Mouse (Mus musculus) adrenal gland, postnatal 4 days (tissue): ENCODE data around the gene Gli1. TPM values are rescaled to one million over a fixed set of nuclear protein-coding genes. Genes with fewer than 3 reads are reported as not detected.

ENCODE experiments used
- DNase-seq, 2 experiments: peaks; one replicate each; pipeline ENCODE4 v3.0.0; 2021 to 2022; ENCODE audit warnings: low spot score in 2 of 2, mixed read lengths in 2 of 2
- total RNA-seq, 2 experiments: library from RNA; stranded (reverse); gene quantifications; 2 replicates each; pipeline ENCODE4 v1.2.3; 2021

Gene Gli1
- total RNA-seq, 2 experiments from 2014 or later = 16.4 to 17.2 TPM

- DNase-seq = no peak
These were observed 48.1 kb downstream of the Gli1 start for GRCm38 (mm10) chr10:127293590-127294113.

DNA sequence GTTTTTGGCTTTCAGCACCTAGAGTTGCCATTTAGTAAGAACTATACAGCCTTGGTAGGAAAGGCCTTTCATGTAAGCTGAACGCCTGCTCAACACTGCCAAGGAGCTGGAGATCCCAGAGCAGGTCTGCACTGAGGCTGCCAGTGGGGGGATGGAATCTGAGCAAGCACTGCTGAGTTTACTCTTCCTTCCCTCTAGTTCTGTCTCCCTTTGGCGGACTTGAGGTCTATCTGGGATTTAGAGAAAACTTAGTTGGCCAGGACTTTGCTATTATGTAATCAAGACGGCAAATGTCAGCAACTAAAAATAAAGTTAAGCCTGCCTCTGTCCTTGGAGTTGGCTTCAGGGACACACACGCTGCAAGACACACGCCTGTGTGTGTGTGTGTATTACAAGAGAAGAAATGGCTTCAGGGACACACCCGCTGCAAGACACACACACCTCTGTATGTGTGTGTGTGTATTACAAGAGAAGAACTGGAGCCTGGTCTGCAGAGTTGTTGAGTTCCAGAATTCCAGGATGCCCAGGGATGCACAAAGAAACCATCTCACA, 48.7 kb downstream of the Gli1 start:
- no peak for DNase-seq

- DNase-seq = no peak
These were observed 49.7 kb downstream of the Gli1 start for GRCm38 (mm10) chr10:127291881-127292638.

GRCm38 (mm10) chr10:127290930-127291880, 50.6 kb downstream of the Gli1 start:
- no peak for DNase-seq

DNA sequence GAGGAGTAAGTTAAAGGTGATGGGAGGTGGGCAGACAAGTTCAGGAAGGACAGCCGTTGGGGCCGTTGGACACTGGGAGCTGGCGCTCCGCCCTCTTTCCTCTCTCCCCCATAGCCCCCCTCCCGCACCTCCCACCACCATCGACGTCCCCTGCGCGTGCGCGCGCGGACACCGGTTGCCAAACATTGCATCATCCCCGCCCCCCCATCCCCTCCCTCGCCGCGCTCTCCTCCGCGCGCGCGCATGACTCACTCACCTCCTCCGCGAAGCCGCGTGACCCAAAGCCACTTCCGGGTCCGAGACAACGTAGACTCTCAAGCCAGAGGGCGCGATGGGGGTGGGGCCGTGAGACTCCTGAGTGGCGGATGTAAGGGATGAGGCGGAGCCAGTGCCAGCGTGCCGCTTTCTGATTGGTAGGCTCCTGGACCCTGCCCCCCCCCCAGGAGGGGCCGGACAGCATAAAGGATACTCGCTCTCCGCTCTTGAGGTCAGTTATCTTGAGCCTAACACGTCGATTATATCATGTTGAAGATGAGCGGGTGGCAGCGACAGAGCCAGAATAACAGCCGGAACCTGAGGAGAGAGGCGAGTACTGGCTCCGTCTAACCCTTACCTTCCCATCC, 51.4 kb downstream of the Gli1 start:
- DNase-seq = peak; percentile 99 to 100

DNA sequence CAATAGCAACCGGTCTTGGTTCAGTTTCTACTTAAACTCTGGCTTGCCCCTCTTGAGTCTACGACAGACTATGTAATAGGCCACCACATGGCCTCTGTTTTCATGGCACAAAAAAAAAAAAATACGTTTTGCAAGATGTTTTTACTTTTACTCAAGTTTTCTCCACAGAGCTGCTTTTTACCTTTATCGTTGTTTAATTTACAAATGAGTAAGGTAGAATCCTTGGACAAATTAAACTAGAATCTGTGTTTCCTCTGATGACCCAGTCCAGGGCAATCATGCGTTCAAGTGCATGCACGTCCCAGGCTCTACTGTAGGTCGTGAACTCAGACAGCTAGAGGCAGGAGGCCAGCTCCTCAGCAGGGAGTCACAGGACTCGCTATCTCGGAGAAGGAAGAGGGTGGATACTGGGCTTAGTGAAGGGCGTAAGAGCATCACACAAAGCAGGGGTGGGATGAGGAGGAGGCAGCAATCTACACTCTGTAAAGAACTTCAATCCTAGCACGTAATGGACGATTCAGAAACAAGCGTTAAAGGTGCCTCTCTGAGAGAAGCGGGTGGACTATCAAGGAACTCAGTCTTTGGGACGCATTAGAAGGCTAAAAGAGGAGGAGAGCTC, 52.1 kb downstream of the Gli1 start:
- DNase-seq = no peak

DNA sequence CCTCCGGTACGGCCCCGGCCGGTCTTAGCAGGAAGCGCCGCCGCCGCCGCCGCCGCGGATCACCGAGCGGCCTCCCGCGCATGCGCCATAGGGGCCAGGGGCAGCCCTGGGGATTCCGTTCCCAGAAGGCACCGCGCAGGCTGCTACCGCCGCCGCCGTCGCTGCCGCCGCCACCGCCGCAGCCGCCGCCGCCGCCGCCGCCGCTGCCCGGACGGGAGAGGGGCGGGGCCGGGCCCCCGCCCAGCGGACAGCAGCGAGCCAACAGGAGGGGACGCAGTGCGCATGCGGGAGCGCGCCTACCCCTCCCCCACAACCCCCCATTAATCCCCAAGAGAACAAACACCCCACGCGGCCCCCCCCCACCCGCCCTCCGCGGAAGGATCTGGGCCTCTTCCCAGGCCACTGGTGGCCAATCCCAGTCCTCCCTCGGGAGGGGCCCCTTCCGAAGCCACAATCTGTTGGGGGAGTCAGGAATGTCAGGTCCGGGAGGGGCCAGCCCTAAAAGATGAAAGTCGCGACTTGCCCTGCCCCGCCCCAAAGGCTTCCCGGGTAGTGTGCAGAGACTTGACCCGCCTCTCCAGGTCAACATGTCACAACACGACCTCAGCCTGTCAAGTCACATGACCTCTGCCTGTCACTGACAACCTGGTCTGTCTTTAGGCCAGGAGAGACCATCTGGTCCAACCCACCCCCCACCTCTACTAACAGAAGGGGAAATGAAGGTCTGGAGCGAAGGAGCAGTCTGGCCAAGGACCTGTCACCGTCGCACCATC, 52.8 kb downstream of the Gli1 start, which contains the start of gene Mbd6:
Mbd6 (minus strand) TSS at position 219 of the 773 bp plus-strand sequence.
- peak; percentile 76 to 79 for DNase-seq

DNA sequence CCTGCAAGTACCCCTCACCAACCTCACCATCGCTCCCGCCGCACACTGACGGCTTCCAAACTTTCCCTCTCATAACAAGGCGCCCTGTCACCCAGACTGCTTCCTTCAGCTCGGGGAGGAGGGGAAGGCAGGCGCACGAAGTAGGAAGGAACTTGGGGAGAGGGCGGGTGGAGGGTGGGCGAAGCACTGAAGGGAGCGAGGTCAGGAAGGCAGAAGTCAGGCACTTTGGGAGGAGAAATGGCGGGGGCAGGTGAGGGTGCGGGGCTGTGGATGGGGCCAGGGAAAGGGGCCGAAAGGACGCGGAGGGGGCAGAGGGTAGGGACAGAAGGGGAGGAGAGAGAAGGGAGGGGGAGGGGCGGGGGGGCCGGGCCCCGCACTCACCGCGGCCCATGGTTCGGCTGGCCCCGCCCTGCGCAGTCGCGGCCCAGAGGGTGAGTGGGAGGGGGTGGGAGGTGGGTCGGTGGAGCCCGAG, 53.4 kb downstream of the Gli1 start:
- peak in 1 of 2 experiments; percentile 44 for DNase-seq

- DNase-seq = no peak
These were observed 53.9 kb downstream of the Gli1 start for GRCm38 (mm10) chr10:127287936-127288293.

- no peak for DNase-seq
These were observed 54.4 kb downstream of the Gli1 start for GRCm38 (mm10) chr10:127287271-127287935.

DNA sequence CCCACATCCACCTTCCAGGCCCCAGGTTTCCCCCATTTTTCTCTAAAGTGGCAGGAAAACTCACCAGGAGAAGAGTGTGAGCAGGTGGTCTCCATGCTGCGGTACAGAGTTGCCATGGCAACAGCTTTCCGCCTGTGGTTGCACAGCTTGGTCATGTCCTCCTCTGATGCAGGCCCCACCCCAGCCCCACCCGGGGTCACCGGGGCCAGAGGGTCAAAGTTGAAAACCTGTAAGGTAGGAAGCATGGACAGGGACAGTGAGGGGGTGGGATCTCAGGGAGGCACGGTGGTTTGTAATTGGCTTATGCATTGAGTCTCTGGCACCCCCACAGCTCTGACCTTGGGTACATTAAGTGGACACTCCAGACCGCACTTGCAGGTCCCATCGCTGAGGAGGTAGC, 55.0 kb downstream of the Gli1 start:
- no peak for DNase-seq

DNA sequence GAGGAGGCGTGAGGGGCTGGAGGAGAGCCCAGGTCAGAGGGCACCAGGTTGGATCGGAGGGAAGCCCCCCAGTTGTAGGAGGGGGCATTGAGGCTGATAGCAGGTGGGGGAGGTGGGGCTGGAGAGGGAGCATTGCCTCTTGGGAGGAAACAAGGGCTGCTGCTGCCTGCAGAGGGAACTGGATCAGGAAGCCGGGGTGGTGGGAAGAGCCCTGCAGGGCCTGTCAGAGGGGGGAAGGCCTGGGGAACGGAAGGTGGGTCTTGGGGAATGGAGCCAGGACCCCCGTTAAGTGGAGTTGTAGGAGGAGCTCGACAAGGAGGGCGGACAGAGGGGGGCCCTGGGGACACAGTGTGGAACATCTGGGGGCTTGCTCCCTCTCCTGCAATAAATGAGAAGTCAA, 55.6 kb downstream of the Gli1 start:
- no peak for DNase-seq

DNA sequence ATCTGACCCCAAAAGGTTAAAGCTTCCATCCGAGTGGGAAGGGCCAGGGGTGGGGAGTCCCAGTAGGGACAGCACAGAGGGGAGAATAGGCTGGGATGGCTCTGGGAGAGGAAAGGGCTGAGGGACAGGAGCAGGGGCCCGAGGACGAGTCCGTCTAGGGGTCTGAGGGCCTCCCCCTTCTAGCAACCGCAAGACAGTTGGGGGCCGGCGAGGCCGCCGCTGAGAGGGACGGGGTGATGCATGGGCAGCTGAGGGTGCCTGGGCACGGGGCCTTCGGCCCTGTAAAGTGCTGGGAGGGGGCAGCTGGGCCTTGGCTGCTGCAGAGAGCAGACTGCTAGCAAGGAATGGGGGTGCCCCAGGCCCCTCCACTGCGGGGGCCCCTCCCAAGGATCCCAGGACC, 56.1 kb downstream of the Gli1 start:
- DNase-seq = no peak

DNA sequence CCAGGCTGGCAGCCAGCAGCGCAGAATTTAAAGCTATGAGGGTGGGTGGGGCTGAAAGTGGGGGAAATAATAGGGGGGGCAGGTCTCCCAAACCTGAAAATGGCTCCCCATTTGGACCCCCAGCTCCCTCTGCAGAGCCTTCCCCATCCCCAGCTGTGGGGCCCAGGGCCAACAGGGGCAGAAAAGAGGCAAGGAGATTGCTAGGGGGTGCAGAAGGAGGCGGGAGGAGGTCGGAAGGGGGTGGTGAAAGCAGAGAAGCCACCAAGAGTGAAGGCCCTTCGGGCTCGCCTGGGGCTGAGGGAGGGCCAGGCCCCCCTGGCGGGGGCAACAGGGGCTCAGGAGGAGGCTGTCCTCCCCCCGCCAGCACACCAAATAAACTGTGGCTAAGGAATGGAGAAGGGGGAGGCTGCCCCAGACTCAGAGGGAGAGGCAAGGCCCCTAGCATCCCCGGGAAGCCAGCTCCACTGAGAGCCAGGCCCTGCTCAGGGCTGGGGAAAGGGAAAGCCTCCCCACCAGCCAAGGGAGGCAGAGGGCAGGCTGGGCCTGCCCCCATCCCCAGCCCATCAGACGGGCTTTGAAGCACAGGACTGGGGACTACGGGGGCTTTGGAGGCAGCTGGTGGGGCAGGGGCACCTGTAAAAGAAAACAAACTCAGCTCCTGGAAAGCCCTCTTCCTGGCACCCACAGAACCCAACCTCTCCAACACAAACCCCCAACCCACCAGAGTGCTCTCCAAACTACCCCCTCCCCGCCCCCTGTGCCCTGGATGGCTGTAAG, 56.9 kb downstream of the Gli1 start:
- DNase-seq = no peak

- no peak for DNase-seq
These were observed 57.6 kb downstream of the Gli1 start for GRCm38 (mm10) chr10:127284105-127284622.

- no peak for DNase-seq
These were observed 59.1 kb downstream of the Gli1 start for GRCm38 (mm10) chr10:127282620-127283215.

DNA sequence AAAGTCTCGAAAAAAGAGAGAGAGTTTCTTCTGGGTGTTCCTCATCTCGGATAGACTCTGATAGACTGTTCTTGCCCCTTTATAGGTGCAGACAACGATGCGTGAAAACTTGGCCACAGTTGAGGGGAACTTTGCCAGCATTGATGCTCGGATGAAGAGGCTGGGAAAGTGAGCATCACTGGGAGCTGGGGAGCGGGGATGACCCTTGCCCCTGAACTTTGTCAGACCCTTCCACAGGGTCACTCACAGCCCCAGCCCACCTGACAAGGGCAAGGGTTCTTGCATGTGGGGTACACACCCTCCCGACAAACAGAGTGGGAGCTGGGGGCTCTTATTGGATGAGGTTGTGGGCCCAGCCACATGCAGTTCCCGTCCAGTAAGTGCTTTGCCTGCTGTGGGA, 60.5 kb downstream of the Gli1 start:
- no peak for DNase-seq
